Mouse (Mus musculus): ENCODE data around the gene Cdkl4. TPM values are rescaled to one million over a fixed set of nuclear protein-coding genes. Genes with fewer than 3 reads are reported as not detected.

Cdkl4 gene
- polyA plus RNA-seq, 1 experiment from 2014 or later, result 0.18 TPM

DNA sequence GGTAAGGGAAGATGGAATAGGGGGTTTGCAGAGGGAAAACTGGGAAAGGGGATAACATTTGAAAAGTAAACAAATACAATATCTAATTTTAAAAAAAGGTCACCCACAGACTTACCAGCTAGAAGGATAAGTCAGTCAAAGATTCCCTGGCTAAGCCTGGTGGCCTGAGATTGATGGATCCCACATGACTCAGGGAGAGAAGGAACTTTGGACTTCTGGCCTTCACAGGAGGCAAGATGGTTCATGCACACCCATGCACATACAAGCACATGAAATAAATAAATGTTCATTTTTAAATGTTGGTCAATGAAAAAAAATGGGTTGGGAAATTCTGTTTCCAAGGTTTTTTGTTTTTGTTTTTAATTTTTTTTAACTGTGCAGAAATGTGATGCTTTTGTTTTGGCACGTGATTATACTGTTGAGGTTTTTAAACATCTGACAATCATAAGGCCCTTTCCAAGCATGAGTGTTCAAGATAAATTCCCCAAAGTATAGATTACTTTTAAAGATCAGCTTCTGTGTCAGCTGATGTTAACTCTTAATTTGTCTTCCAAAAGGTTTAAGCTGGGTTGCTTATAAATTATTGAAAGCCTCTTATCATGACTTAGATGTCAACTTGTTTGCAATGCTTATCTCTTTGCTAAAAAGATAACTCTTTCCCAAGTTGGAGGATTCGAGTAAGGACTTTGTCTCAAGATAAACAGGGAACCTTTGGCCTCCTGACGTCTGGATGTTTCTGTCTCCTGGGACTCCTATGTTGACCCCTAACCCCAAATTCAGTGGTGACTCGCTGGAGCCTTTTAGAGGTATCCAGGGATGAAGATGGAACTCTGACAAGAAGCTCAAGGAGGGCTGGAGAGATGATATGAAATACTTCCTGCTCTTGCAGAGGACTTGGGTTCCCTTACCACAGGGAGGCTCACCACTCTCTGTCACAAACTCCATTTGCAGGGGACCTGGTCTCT lies 67.8 kb downstream of the Cdkl4 start:
- no peak overlapping the region for H3K27ac ChIP-seq
- no peak overlapping the region for H3K9ac ChIP-seq
- no peaks in the 10 kb centered on the region for H3K27me3 ChIP-seq
- no peaks in the 10 kb centered on the region for H3K36me3 ChIP-seq
- WGBS, result 45% methylated on average over 4 of the region's 4 CpGs
- ATAC-seq (ENCODE audit: insufficient number of reproducible peaks, low FRiP score, low TSS enrichment, low read depth), result no peak
- no peaks in the 10 kb centered on the region for H3K4me1 ChIP-seq
- H3K4me3 ChIP-seq, result no peak overlapping the region
- H3K4me2 ChIP-seq, result no peak overlapping the region
- H3K9me3 ChIP-seq, result no peaks in the 10 kb centered on the region

GRCm38 (mm10) chr17:80505766-80506165 lies 71.8 kb downstream of the Cdkl4 start:
- WGBS, result 78% methylated on average over 6 of the region's 6 CpGs
- Histone ChIP-seq H3K27ac (no peak overlapping the region), H3K4me1 (no peaks in the 10 kb centered on the region), H3K4me2 (no peak overlapping the region), H3K27me3 (no peaks in the 10 kb centered on the region), H3K36me3 (no peaks in the 10 kb centered on the region), H3K9me3 (no peaks in the 10 kb centered on the region), H3K9ac (no peak overlapping the region), H3K4me3 (no peak overlapping the region)
- ATAC-seq (ENCODE audit: insufficient number of reproducible peaks, low FRiP score, low TSS enrichment, low read depth), result no peak

DNA sequence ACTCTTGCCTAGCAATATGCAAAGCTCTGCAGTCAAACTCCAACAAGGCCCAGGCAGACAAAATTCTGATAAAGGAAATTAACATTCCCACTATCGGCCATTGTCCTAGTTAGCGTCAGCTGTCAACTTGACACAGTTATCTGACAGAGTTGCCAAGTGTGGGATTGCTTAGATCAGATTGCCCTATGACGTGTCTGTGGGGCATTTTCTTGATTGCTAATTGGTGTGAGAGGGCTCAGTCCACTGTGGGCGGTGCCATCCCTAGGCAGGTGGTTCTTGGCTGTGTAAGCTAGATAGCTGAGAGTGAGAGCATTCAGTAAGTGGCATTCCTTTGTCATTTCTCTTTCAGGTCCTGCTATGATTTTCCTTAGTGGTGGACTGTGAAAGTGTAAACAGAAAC lies 72.3 kb downstream of the Cdkl4 start:
- H3K9ac ChIP-seq, result no peak overlapping the region
- H3K27ac ChIP-seq, result no peak overlapping the region
- no peaks in the 10 kb centered on the region for H3K9me3 ChIP-seq
- H3K36me3 ChIP-seq, result no peaks in the 10 kb centered on the region
- WGBS, result 82% methylated on average over 4 of the region's 4 CpGs
- no peak overlapping the region for H3K4me3 ChIP-seq
- ATAC-seq (ENCODE audit: insufficient number of reproducible peaks, low FRiP score, low TSS enrichment, low read depth), result no peak
- no peaks in the 10 kb centered on the region for H3K4me1 ChIP-seq
- no peaks in the 10 kb centered on the region for H3K27me3 ChIP-seq
- H3K4me2 ChIP-seq, result no peak overlapping the region

GRCm38 (mm10) chr17:80501805-80502172 lies 75.8 kb downstream of the Cdkl4 start:
- H3K4me1 ChIP-seq, result no peaks in the 10 kb centered on the region
- no peak overlapping the region for H3K9ac ChIP-seq
- H3K9me3 ChIP-seq, result no peaks in the 10 kb centered on the region
- H3K4me3 ChIP-seq, result no peak overlapping the region
- H3K27me3 ChIP-seq, result no peaks in the 10 kb centered on the region
- no peak for ATAC-seq (ENCODE audit: insufficient number of reproducible peaks, low FRiP score, low TSS enrichment, low read depth)
- no peak overlapping the region for H3K4me2 ChIP-seq
- H3K36me3 ChIP-seq, result no peaks in the 10 kb centered on the region
- 70% methylated on average over 2 of the region's 2 CpGs for WGBS
- no peak overlapping the region for H3K27ac ChIP-seq

DNA sequence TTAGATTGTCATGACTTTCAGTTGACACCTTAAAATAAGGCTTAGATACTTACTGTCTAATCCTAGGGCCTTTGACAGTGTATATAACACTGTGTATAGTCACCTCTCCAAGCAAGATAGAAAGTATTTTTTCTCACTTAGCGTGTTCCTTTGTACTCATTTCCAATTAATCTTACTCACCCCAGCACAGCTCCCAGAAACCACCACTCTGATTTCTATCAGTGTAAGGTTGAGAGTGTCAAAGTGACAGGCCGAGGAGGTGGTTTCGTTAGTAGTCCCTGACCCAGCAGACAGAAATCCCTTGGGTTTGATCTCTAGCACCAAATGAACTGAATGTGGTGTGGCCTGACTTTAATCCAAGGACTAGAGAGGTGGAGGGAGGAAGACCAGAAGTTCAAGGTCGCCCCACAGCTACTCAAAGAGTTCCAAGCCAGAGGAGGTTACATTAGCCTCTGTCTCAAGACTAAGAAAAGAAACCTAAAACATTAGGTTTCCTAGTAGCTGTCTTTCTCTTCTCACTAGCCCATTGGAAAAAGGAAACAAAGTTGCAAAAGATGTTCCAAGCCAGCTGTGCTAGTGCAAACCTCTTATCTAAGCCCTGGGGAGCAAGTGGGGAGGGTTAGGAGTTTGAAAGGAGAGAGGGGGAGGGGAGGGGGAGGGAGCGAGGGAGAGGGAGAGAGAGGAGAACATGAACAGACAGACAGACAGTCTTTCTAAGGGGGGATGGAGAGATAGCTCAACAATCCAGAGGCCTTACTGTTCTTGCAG lies 76.4 kb downstream of the Cdkl4 start:
- ATAC-seq (ENCODE audit: insufficient number of reproducible peaks, low FRiP score, low TSS enrichment, low read depth), result no peak
- Histone ChIP-seq H3K27ac (no peak overlapping the region), H3K9ac (no peak overlapping the region), H3K36me3 (no peaks in the 10 kb centered on the region), H3K27me3 (no peaks in the 10 kb centered on the region), H3K4me2 (no peak overlapping the region), H3K4me1 (no peaks in the 10 kb centered on the region), H3K4me3 (no peak overlapping the region), H3K9me3 (no peaks in the 10 kb centered on the region)
- WGBS, result 73% methylated on average over 5 of the region's 5 CpGs

GRCm38 (mm10) chr17:80500025-80500424 lies 77.6 kb downstream of the Cdkl4 start:
- no peak overlapping the region for H3K9ac ChIP-seq
- H3K27me3 ChIP-seq, result no peaks in the 10 kb centered on the region
- no peak overlapping the region for H3K4me3 ChIP-seq
- H3K4me2 ChIP-seq, result no peak overlapping the region
- H3K27ac ChIP-seq, result no peak overlapping the region
- H3K9me3 ChIP-seq, result no peaks in the 10 kb centered on the region
- 82% methylated on average over 4 of the region's 4 CpGs for WGBS
- H3K36me3 ChIP-seq, result no peaks in the 10 kb centered on the region
- H3K4me1 ChIP-seq, result no peaks in the 10 kb centered on the region
- no peak for ATAC-seq (ENCODE audit: insufficient number of reproducible peaks, low FRiP score, low TSS enrichment, low read depth)

GRCm38 (mm10) chr17:80498600-80499268 lies 78.9 kb downstream of the Cdkl4 start:
- no peak overlapping the region for H3K9ac ChIP-seq
- 63% methylated on average over 11 of the region's 11 CpGs for WGBS
- no peak overlapping the region for H3K4me3 ChIP-seq
- H3K4me1 ChIP-seq, result no peaks in the 10 kb centered on the region
- no peak overlapping the region for H3K27ac ChIP-seq
- no peaks in the 10 kb centered on the region for H3K9me3 ChIP-seq
- no peaks in the 10 kb centered on the region for H3K27me3 ChIP-seq
- no peak for ATAC-seq (ENCODE audit: insufficient number of reproducible peaks, low FRiP score, low TSS enrichment, low read depth)
- H3K36me3 ChIP-seq, result no peaks in the 10 kb centered on the region
- no peak overlapping the region for H3K4me2 ChIP-seq

- H3K4me2 ChIP-seq, result no peak overlapping the region
- 78% methylated on average over 9 of the region's 9 CpGs for WGBS
- no peaks in the 10 kb centered on the region for H3K9me3 ChIP-seq
- no peaks in the 10 kb centered on the region for H3K36me3 ChIP-seq
- no peaks in the 10 kb centered on the region for H3K27me3 ChIP-seq
- H3K4me3 ChIP-seq, result no peak overlapping the region
- no peak overlapping the region for H3K9ac ChIP-seq
- no peak overlapping the region for H3K27ac ChIP-seq
- no peak for ATAC-seq (ENCODE audit: insufficient number of reproducible peaks, low FRiP score, low TSS enrichment, low read depth)
- H3K4me1 ChIP-seq, result no peaks in the 10 kb centered on the region
Observed at GRCm38 (mm10) chr17:80497183-80497601, 80.4 kb downstream of the Cdkl4 start.

- 85% methylated on average over 8 of the region's 8 CpGs for WGBS
- no peak overlapping the region for H3K9ac ChIP-seq
- H3K36me3 ChIP-seq, result no peaks in the 10 kb centered on the region
Observed at GRCm38 (mm10) chr17:80496607-80497170, 80.9 kb downstream of the Cdkl4 start.

GRCm38 (mm10) chr17:80496185-80496584 lies 81.4 kb downstream of the Cdkl4 start:
- no peak overlapping the region for H3K4me3 ChIP-seq
- 64% methylated on average over 6 of the region's 6 CpGs for WGBS
- no peaks in the 10 kb centered on the region for H3K36me3 ChIP-seq
- H3K4me1 ChIP-seq, result no peaks in the 10 kb centered on the region
- H3K9me3 ChIP-seq, result no peaks in the 10 kb centered on the region
- no peak overlapping the region for H3K4me2 ChIP-seq
- H3K9ac ChIP-seq, result no peak overlapping the region
- no peaks in the 10 kb centered on the region for H3K27me3 ChIP-seq
- H3K27ac ChIP-seq, result no peak overlapping the region
- ATAC-seq (ENCODE audit: insufficient number of reproducible peaks, low FRiP score, low TSS enrichment, low read depth), result no peak

More at GRCm38 (mm10) chr17:80496607-80497170, 80.9 kb downstream of the Cdkl4 start:
- Histone ChIP-seq H3K27me3 (no peaks in the 10 kb centered on the region), H3K9me3 (no peaks in the 10 kb centered on the region), H3K4me3 (no peak overlapping the region), H3K4me2 (no peak overlapping the region), H3K27ac (no peak overlapping the region), H3K4me1 (no peaks in the 10 kb centered on the region)
- no peak for ATAC-seq (ENCODE audit: insufficient number of reproducible peaks, low FRiP score, low TSS enrichment, low read depth)

GRCm38 (mm10) chr17:80493891-80494290 lies 83.7 kb downstream of the Cdkl4 start:
- ATAC-seq (ENCODE audit: insufficient number of reproducible peaks, low FRiP score, low TSS enrichment, low read depth), result no peak
- H3K9ac ChIP-seq, result no peak overlapping the region
- 79% methylated on average over 1 of the region's 1 CpGs for WGBS
- no peak overlapping the region for H3K27ac ChIP-seq
- no peaks in the 10 kb centered on the region for H3K27me3 ChIP-seq
- H3K9me3 ChIP-seq, result no peaks in the 10 kb centered on the region
- no peaks in the 10 kb centered on the region for H3K36me3 ChIP-seq
- no peak overlapping the region for H3K4me2 ChIP-seq
- H3K4me3 ChIP-seq, result no peak overlapping the region
- H3K4me1 ChIP-seq, result no peaks in the 10 kb centered on the region; the same call in 1 of the 2 replicates

Data from limb, embryonic 15.5 days (tissue).